Mouse (Mus musculus): ENCODE results near the gene Sdhc.
"Not testable (repeated sequence)": the region's sequence is repeated elsewhere in the genome, so short reads cannot be mapped to it uniquely, and the experiment has no call there.

Sdhc gene

GRCm38 (mm10) chr1:171168906-171169305 is 18.5 kb upstream of the Sdhc start:
- no peak for DNase-seq (ENCODE audit: low spot score in 2 of 2)

GRCm38 (mm10) chr1:171165629-171166345 is 15.4 kb upstream of the Sdhc start:
- no peak for DNase-seq (ENCODE audit: low spot score in 2 of 2)

- DNase-seq (ENCODE audit: low spot score in 2 of 2) = no peak
These were observed 13.9 kb upstream of the Sdhc start for GRCm38 (mm10) chr1:171164258-171164657.

- no peak for DNase-seq (ENCODE audit: low spot score in 2 of 2)
These were observed 12.1 kb upstream of the Sdhc start for GRCm38 (mm10) chr1:171162526-171162925.

- peak; percentile 13 to 15 for DNase-seq (ENCODE audit: low spot score in 2 of 2)
These were observed 9.1 kb upstream of the Sdhc start for GRCm38 (mm10) chr1:171159485-171159975.

GRCm38 (mm10) chr1:171157965-171158364 is 7.6 kb upstream of the Sdhc start:
- no peak for DNase-seq (ENCODE audit: low spot score in 2 of 2)

GRCm38 (mm10) chr1:171156644-171157043 is 6.2 kb upstream of the Sdhc start:
- no peak for DNase-seq (ENCODE audit: low spot score in 2 of 2)

- no peak for DNase-seq (ENCODE audit: low spot score in 2 of 2)
These were observed 1.6 kb upstream of the Sdhc start for GRCm38 (mm10) chr1:171151966-171152365.

GRCm38 (mm10) chr1:171150838-171151391 is 512 bp upstream of the Sdhc start:
- peak in 1 of 2 experiments; percentile 11 for DNase-seq (ENCODE audit: low spot score in 2 of 2)

- not testable (repeated sequence) for DNase-seq (ENCODE audit: low spot score in 2 of 2)
These were observed 7.4 kb downstream of the Sdhc start for GRCm38 (mm10) chr1:171142981-171143380.

GRCm38 (mm10) chr1:171137486-171138155 is 12.8 kb downstream of the Sdhc start:
- DNase-seq (ENCODE audit: low spot score in 2 of 2) = not testable (repeated sequence)

- DNase-seq (ENCODE audit: low spot score in 2 of 2) = no peak
These were observed 14.8 kb downstream of the Sdhc start for GRCm38 (mm10) chr1:171135600-171135999.

GRCm38 (mm10) chr1:171130971-171131370 is 19.4 kb downstream of the Sdhc start:
- DNase-seq (ENCODE audit: low spot score in 2 of 2) = no peak

GRCm38 (mm10) chr1:171129251-171129650 is 21.2 kb downstream of the Sdhc start:
- DNase-seq (ENCODE audit: low spot score in 2 of 2) = no peak

GRCm38 (mm10) chr1:171124398-171124797 is 26.0 kb downstream of the Sdhc start:
- DNase-seq (ENCODE audit: low spot score in 2 of 2) = no peak

- DNase-seq (ENCODE audit: low spot score in 2 of 2) = peak; percentile 25 to 37
These were observed 27.5 kb downstream of the Sdhc start for GRCm38 (mm10) chr1:171122932-171123331.

- DNase-seq (ENCODE audit: low spot score in 2 of 2) = no peak
These were observed 28.6 kb downstream of the Sdhc start for GRCm38 (mm10) chr1:171121839-171122238.

- DNase-seq (ENCODE audit: low spot score in 2 of 2) = no peak
These were observed 29.5 kb downstream of the Sdhc start for GRCm38 (mm10) chr1:171120893-171121292.

- no peak for DNase-seq (ENCODE audit: low spot score in 2 of 2)
These were observed 31.0 kb downstream of the Sdhc start for GRCm38 (mm10) chr1:171119405-171119804.

- DNase-seq (ENCODE audit: low spot score in 2 of 2) = no peak
These were observed 31.4 kb downstream of the Sdhc start for GRCm38 (mm10) chr1:171118996-171119395.

GRCm38 (mm10) chr1:171118269-171118684 is 32.1 kb downstream of the Sdhc start:
- peak; percentile 39 to 55 for DNase-seq (ENCODE audit: low spot score in 2 of 2)

GRCm38 (mm10) chr1:171116280-171116679 is 34.1 kb downstream of the Sdhc start:
- DNase-seq (ENCODE audit: low spot score in 2 of 2) = no peak

GRCm38 (mm10) chr1:171113873-171114299 is 36.5 kb downstream of the Sdhc start, which contains the start of gene Cfap126:
TSS of gene Cfap126 (plus strand) at chr1:171113918.
- peak; percentile 83 to 90 for DNase-seq (ENCODE audit: low spot score in 2 of 2)
